Comparison of ENCODE assay signal across 17 mouse cellular contexts in the genomic region with DNA sequence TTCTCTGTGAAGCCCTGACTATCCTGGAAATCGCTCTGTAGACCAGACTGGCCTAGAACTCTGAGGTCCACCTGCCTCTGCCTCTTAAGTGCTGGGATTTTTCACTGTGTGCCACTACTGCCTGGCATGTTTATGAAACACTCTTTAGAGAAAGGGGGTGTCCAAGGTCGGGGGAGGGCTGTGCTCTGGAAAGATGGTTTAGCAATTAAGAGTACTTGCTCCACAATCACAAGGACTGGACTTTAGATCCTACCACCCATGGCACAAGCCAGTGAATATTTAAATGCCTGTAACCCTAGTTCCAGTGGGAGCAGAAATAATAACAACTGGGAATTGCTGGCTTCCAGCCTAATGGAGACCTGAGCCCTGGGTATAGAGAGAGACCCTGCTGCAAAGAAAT. TPM values are rescaled to one million over a fixed set of nuclear protein-coding genes. Genes with fewer than 3 reads are reported as not detected.
DNase-seq lines count a peak whose midpoint lies in the region; ATAC-seq and TF ChIP-seq lines count a peak whose summit lies in the region.
"Had no signal": no experiment of that assay in that cellular context is flagged by ENCODE, and none has a peak within 500 bp of the region (broad histone marks: within the 10 kb centered on the region; RNA-seq: fewer than 3 reads in every experiment).

No protein-coding gene starts in this region.

- H3K27me3 ChIP-seq in forebrain, embryonic 12.5 days, result no peaks in the 10 kb centered on the region
- H3K27me3 ChIP-seq in forebrain, postnatal 0 days (ENCODE audit: insufficient read depth, low read length), result no peaks in the 10 kb centered on the region
- H3K27me3 ChIP-seq in kidney, embryonic 14.5 days (ENCODE audit: control insufficient read depth, insufficient read depth, low read length), result no peaks in the 10 kb centered on the region
- no peaks in the 10 kb centered on the region for H3K27me3 ChIP-seq in hindbrain, embryonic 14.5 days (ENCODE audit: control insufficient read depth, insufficient read depth, low read length)
- H3K27me3 ChIP-seq: liver, embryonic 12.5 days had no signal

- H3K4me3 ChIP-seq in forebrain, embryonic 12.5 days (replicated peaks), result no peak overlapping the region
- no peak overlapping the region for H3K4me3 ChIP-seq in forebrain, postnatal 0 days (ENCODE audit: low read depth, low read length)
- H3K4me3 ChIP-seq in kidney, embryonic 14.5 days (ENCODE audit: low read length), result no peak overlapping the region
- H3K4me3 ChIP-seq in hindbrain, embryonic 14.5 days (replicated peaks; ENCODE audit: low read length), result no peak overlapping the region
- H3K4me3 ChIP-seq: liver, embryonic 12.5 days; myocyte had no signal

- ATAC-seq in forebrain, embryonic 12.5 days (ENCODE audit: low FRiP score), result no peak
- no peak for ATAC-seq in forebrain, postnatal 0 days
- ATAC-seq in kidney, embryonic 14.5 days (ENCODE audit: low FRiP score, low TSS enrichment), result no peak
- no peak for ATAC-seq in hindbrain, embryonic 14.5 days (ENCODE audit: low FRiP score)
- no peak for ATAC-seq in frontal cortex, adult (ENCODE audit: low TSS enrichment)
- ATAC-seq: intestine, embryonic 16.5 days; liver, embryonic 12.5 days had no signal

- 66% methylated on average over 2 of the region's 2 CpGs for WGBS in forebrain, embryonic 12.5 days
- WGBS in forebrain, postnatal 0 days, result 52% methylated on average over 2 of the region's 2 CpGs
- WGBS in kidney, embryonic 14.5 days, result 32% methylated on average over 2 of the region's 2 CpGs
- WGBS in hindbrain, embryonic 14.5 days, result 79% methylated on average over 2 of the region's 2 CpGs

- TF ChIP-seq CTCF in forebrain, postnatal 0 days (IDR thresholded peaks at IDR 0.05; ENCODE audit: low read depth), result no peak

- H3K36me3 ChIP-seq in forebrain, embryonic 12.5 days (replicated peaks), result peaks cover 6% of the 10 kb centered on the region; the same call in 1 of the 2 replicates
- H3K36me3 ChIP-seq in forebrain, postnatal 0 days (ENCODE audit: insufficient read depth), result no peaks in the 10 kb centered on the region
- no peaks in the 10 kb centered on the region; the same call in 1 of the 2 replicates for H3K36me3 ChIP-seq in kidney, embryonic 14.5 days (ENCODE audit: control insufficient read depth, insufficient read depth, low read length)
- H3K36me3 ChIP-seq in hindbrain, embryonic 14.5 days (replicated peaks; ENCODE audit: control insufficient read depth, insufficient read depth), result no peaks in the 10 kb centered on the region; the same call in 1 of the 2 replicates
- H3K36me3 ChIP-seq: liver, embryonic 12.5 days had no signal

- DNase-seq in forebrain, postnatal 0 days, result no peak
- peak; percentile 80 for DNase-seq in kidney, adult 9 months
- DNase-seq in hindbrain, embryonic 14.5 days (ENCODE audit: low spot score), result no peak
- DNase-seq in kidney, postnatal 36 days, result peak; percentile 52 to 74
- no peak for DNase-seq in layer of hippocampus, postnatal 10 days (ENCODE audit: low spot score in 2 of 2)
- DNase-seq: adrenal gland, postnatal 36 days; cerebellum, adult 9-11 months; heart, postnatal 14 days; lung, postnatal 14 days; right cerebral cortex, postnatal 4 days; thymus, adult 2 months had no signal

- H3K4me1 ChIP-seq in forebrain, embryonic 12.5 days, result peaks cover 17% of the 10 kb centered on the region
- H3K4me1 ChIP-seq in forebrain, postnatal 0 days (ENCODE audit: insufficient read depth), result 0 out of 2 replicates have a peak, but pooled peaks cover 5% of the 10 kb centered on the region
- H3K4me1 ChIP-seq in kidney, embryonic 14.5 days (ENCODE audit: control insufficient read depth, insufficient read depth, low read length), result peaks cover 9% of the 10 kb centered on the region
- no peaks in the 10 kb centered on the region for H3K4me1 ChIP-seq in hindbrain, embryonic 14.5 days (replicated peaks; ENCODE audit: control insufficient read depth, insufficient read depth, low read length)
- H3K4me1 ChIP-seq: liver, embryonic 12.5 days had no signal

- H3K27ac ChIP-seq in forebrain, embryonic 12.5 days, result peak overlapping the region; percentile 50
- H3K27ac ChIP-seq in forebrain, postnatal 0 days (ENCODE audit: low read depth, low read length), result no peak overlapping the region
- H3K27ac ChIP-seq in kidney, embryonic 14.5 days (ENCODE audit: low read depth, low read length), result no peak overlapping the region
- peak overlapping the region; percentile 51; the same call in 1 of the 2 replicates for H3K27ac ChIP-seq in hindbrain, embryonic 14.5 days
- H3K27ac ChIP-seq: liver, embryonic 12.5 days had no signal

- H3K9ac ChIP-seq in forebrain, embryonic 12.5 days, result no peak overlapping the region
- no peak overlapping the region for H3K9ac ChIP-seq in forebrain, postnatal 0 days
- no peak overlapping the region for H3K9ac ChIP-seq in kidney, embryonic 14.5 days (ENCODE audit: low read depth, low read length)
- H3K9ac ChIP-seq in hindbrain, embryonic 14.5 days, result no peak overlapping the region
- H3K9ac ChIP-seq: liver, embryonic 12.5 days had no signal

- no peak overlapping the region for H3K4me2 ChIP-seq in forebrain, embryonic 12.5 days
- H3K4me2 ChIP-seq in forebrain, postnatal 0 days (ENCODE audit: low read depth), result no peak overlapping the region
- no peak overlapping the region for H3K4me2 ChIP-seq in kidney, embryonic 14.5 days (replicated peaks; ENCODE audit: low read depth, low read length)
- no peak overlapping the region for H3K4me2 ChIP-seq in hindbrain, embryonic 14.5 days (replicated peaks)
- H3K4me2 ChIP-seq: liver, embryonic 12.5 days had no signal

- H3K9me3 ChIP-seq in forebrain, embryonic 12.5 days, result no peaks in the 10 kb centered on the region; the same call in 1 of the 2 replicates
- no peaks in the 10 kb centered on the region for H3K9me3 ChIP-seq in forebrain, postnatal 0 days (ENCODE audit: low read length)
- peaks cover 3% of the 10 kb centered on the region; the same call in 1 of the 2 replicates for H3K9me3 ChIP-seq in kidney, embryonic 14.5 days (ENCODE audit: control insufficient read depth, low read length)
- H3K9me3 ChIP-seq in hindbrain, embryonic 14.5 days (ENCODE audit: control insufficient read depth, low read length), result no peaks in the 10 kb centered on the region
- H3K9me3 ChIP-seq: liver, embryonic 12.5 days had no signal

RNA-seq across cellular contexts. Expression of a gene that starts 36.4 kb away (rescaled TPM):
- polyA plus RNA-seq in forebrain, embryonic 12.5 days (2016; fragmentation: Nextera tagmentation; extraction: Ambion mirVana), result 123 and 125 TPM in 2 replicates
- 79.7 and 90.6 TPM in 2 replicates for total RNA-seq in forebrain, postnatal 0 days (2014; rRNA removed)
- 110 and 126 TPM in 2 replicates for polyA plus RNA-seq in forebrain, postnatal 0 days (2015; fragmentation: Nextera tagmentation; extraction: Ambion mirVana)
- 155 and 160 TPM in 2 replicates for polyA plus RNA-seq in kidney, embryonic 14.5 days (2014; fragmentation: Nextera tagmentation; extraction: Ambion mirVana)
- polyA plus RNA-seq in hindbrain, embryonic 14.5 days (2014; fragmentation: Nextera tagmentation; extraction: Ambion mirVana), result 127 TPM in 2 replicates
- total RNA-seq in layer of hippocampus, postnatal 10 days (2021), result 10 to 100 TPM; 48.6 to 66.6 TPM

RNA-seq across cellular contexts. Expression of a gene that starts 36.5 kb away (rescaled TPM):
- 20.0 and 22.2 TPM in 2 replicates for polyA plus RNA-seq in forebrain, embryonic 12.5 days (2016; fragmentation: Nextera tagmentation; extraction: Ambion mirVana)
- 15.1 and 18.2 TPM in 2 replicates for total RNA-seq in forebrain, postnatal 0 days (2014; rRNA removed)
- 20.8 and 22.2 TPM in 2 replicates for polyA plus RNA-seq in forebrain, postnatal 0 days (2015; fragmentation: Nextera tagmentation; extraction: Ambion mirVana)
- polyA plus RNA-seq in kidney, embryonic 14.5 days (2014; fragmentation: Nextera tagmentation; extraction: Ambion mirVana), result 25.2 and 29.3 TPM in 2 replicates
- polyA plus RNA-seq in hindbrain, embryonic 14.5 days (2014; fragmentation: Nextera tagmentation; extraction: Ambion mirVana), result 23.3 and 25.0 TPM in 2 replicates
- 10 to 100 TPM; 17.6 to 18.2 TPM for total RNA-seq in layer of hippocampus, postnatal 10 days (2021)

Comparison
In these comparisons a context has a peak if more than half of its experiments do, and no peak if none do; other contexts are left out.
1. H3K27ac ChIP-seq: peak in forebrain, embryonic 12.5 days (single experiment) and hindbrain, embryonic 14.5 days (single experiment); none in forebrain, postnatal 0 days (single experiment) and kidney, embryonic 14.5 days (single experiment).
2. DNase-seq: peak in kidney, adult 9 months (single experiment) and kidney, postnatal 36 days (2 of 2); none in forebrain, postnatal 0 days (single experiment), hindbrain, embryonic 14.5 days (single experiment) and layer of hippocampus, postnatal 10 days (0 of 2).